Mouse (Mus musculus) cerebellum, postnatal 10 days (tissue): ENCODE measurements at regions not wholly inside any gene's neighbourhood (a gene's known extent, or its start where the extent isn't known, plus 50 kb on each side); places are given as distances from the start of the nearest gene placed in this dataset.

ENCODE experiments used
- DNase-seq, 2 experiments: peaks; one replicate each; pipeline ENCODE4 v3.0.0; 2021; ENCODE audit warnings: mixed read lengths in 2 of 2

GRCm38 (mm10) chr15:43784171-43784570, 3650.0 kb downstream of the 9330182O14Rik start:
- no peak for DNase-seq

GRCm38 (mm10) chr15:43803342-43803741, 3669.2 kb downstream of the 9330182O14Rik start:
- DNase-seq, result no peak
